ENCODE assay signal across 8 mouse cellular contexts in genomic region chr11:3472484-3472883, GRCm38 (mm10). TPM values are rescaled to one million over a fixed set of nuclear protein-coding genes. Genes with fewer than 3 reads are reported as not detected.
DNase-seq lines count a peak whose midpoint lies in the region; ATAC-seq lines count a peak whose summit lies in the region.

No protein-coding gene starts in this region.

- H3K36me3 ChIP-seq in embryonic facial prominence, embryonic 14.5 days (ENCODE audit: control insufficient read depth, insufficient read depth, low read length), result no peaks in the 10 kb centered on the region
- no peaks in the 10 kb centered on the region for H3K36me3 ChIP-seq in heart, embryonic 10.5 days
- no peaks in the 10 kb centered on the region for H3K36me3 ChIP-seq in kidney, embryonic 16.5 days (ENCODE audit: insufficient read depth, low read length)
- no peaks in the 10 kb centered on the region for H3K36me3 ChIP-seq in liver, embryonic 11.5 days (ENCODE audit: control insufficient read depth, insufficient read depth, low read length)
- H3K36me3 ChIP-seq in neural tube, embryonic 11.5 days (ENCODE audit: control insufficient read depth, insufficient read depth, low read length), result no peaks in the 10 kb centered on the region
- H3K36me3 ChIP-seq in stomach, embryonic 15.5 days, result no peaks in the 10 kb centered on the region

- no peaks in the 10 kb centered on the region for H3K27me3 ChIP-seq in embryonic facial prominence, embryonic 14.5 days (replicated peaks; ENCODE audit: control insufficient read depth, insufficient read depth, low read length)
- 0 out of 2 replicates have a peak, but pooled peaks cover 3% of the 10 kb centered on the region for H3K27me3 ChIP-seq in heart, embryonic 10.5 days (ENCODE audit: insufficient read depth, poor library complexity, severe bottlenecking)
- no peaks in the 10 kb centered on the region for H3K27me3 ChIP-seq in kidney, embryonic 16.5 days (ENCODE audit: insufficient read depth, low read length)
- no peaks in the 10 kb centered on the region for H3K27me3 ChIP-seq in liver, embryonic 11.5 days (replicated peaks; ENCODE audit: control insufficient read depth, insufficient read depth, low read length)
- no peaks in the 10 kb centered on the region for H3K27me3 ChIP-seq in neural tube, embryonic 11.5 days (ENCODE audit: control insufficient read depth, insufficient read depth, low read length)
- H3K27me3 ChIP-seq in stomach, embryonic 15.5 days (replicated peaks), result no peaks in the 10 kb centered on the region

- ATAC-seq in embryonic facial prominence, embryonic 14.5 days (ENCODE audit: low read depth), result peak; percentile 86
- peak; percentile 67; the same call in 1 of the 2 replicates for ATAC-seq in kidney, embryonic 16.5 days (ENCODE audit: low FRiP score, low TSS enrichment)
- ATAC-seq in liver, embryonic 11.5 days (replicated peaks; ENCODE audit: low FRiP score), result peak; percentile 77
- no peak for ATAC-seq in neural tube, embryonic 11.5 days (ENCODE audit: insufficient read depth, low FRiP score, low TSS enrichment)
- ATAC-seq in stomach, embryonic 15.5 days (ENCODE audit: insufficient read depth, low FRiP score, low read depth), result peak; percentile 72

- no peak overlapping the region for H3K9ac ChIP-seq in embryonic facial prominence, embryonic 14.5 days (ENCODE audit: low read depth, low read length)
- H3K9ac ChIP-seq in kidney, embryonic 16.5 days (replicated peaks; ENCODE audit: low read length), result no peak overlapping the region
- H3K9ac ChIP-seq in liver, embryonic 11.5 days (ENCODE audit: low read depth, low read length), result no peak overlapping the region
- H3K9ac ChIP-seq in neural tube, embryonic 11.5 days (ENCODE audit: low read length), result no peak overlapping the region
- no peak overlapping the region for H3K9ac ChIP-seq in stomach, embryonic 15.5 days

- 21% methylated on average over 1 of the region's 1 CpGs for WGBS in embryonic facial prominence, embryonic 14.5 days
- WGBS in heart, embryonic 10.5 days, result 20% methylated on average over 1 of the region's 1 CpGs
- 33% methylated on average over 1 of the region's 1 CpGs for WGBS in kidney, embryonic 16.5 days
- WGBS in liver, embryonic 11.5 days, result 18% methylated on average over 1 of the region's 1 CpGs
- 30% methylated on average over 1 of the region's 1 CpGs for WGBS in neural tube, embryonic 11.5 days
- WGBS in stomach, embryonic 15.5 days, result 29% methylated on average over 1 of the region's 1 CpGs

- H3K4me3 ChIP-seq in embryonic facial prominence, embryonic 14.5 days (ENCODE audit: low read depth, low read length), result no peak overlapping the region
- H3K4me3 ChIP-seq in heart, embryonic 10.5 days, result no peak overlapping the region
- no peak overlapping the region for H3K4me3 ChIP-seq in kidney, embryonic 16.5 days (ENCODE audit: low read length)
- H3K4me3 ChIP-seq in liver, embryonic 11.5 days (ENCODE audit: low read depth, low read length), result no peak overlapping the region
- no peak overlapping the region for H3K4me3 ChIP-seq in neural tube, embryonic 11.5 days (ENCODE audit: low read depth, low read length)
- H3K4me3 ChIP-seq in stomach, embryonic 15.5 days (replicated peaks), result no peak overlapping the region

- peak; percentile 63 for DNase-seq in CD4-positive helper T cell, adult 2 months (ENCODE audit: low read depth, low spot score)
- peak; percentile 89 to 92 for DNase-seq in adrenal gland, postnatal 36 days
- DNase-seq in embryonic facial prominence, embryonic 14.5 days (ENCODE audit: low spot score), result peak; percentile 89
- DNase-seq in heart, embryonic 10.5 days (ENCODE audit: low spot score), result peak; percentile 91
- peak; percentile 63 for DNase-seq in liver, embryonic 11.5 days (ENCODE audit: low spot score)
- DNase-seq in neural tube, embryonic 11.5 days (ENCODE audit: low spot score), result peak; percentile 87

- H3K4me2 ChIP-seq in embryonic facial prominence, embryonic 14.5 days (ENCODE audit: low read depth, low read length), result no peak overlapping the region
- no peak overlapping the region for H3K4me2 ChIP-seq in kidney, embryonic 16.5 days (replicated peaks; ENCODE audit: low read depth, low read length)
- no peak overlapping the region for H3K4me2 ChIP-seq in liver, embryonic 11.5 days
- no peak overlapping the region for H3K4me2 ChIP-seq in neural tube, embryonic 11.5 days (ENCODE audit: low read depth)
- H3K4me2 ChIP-seq in stomach, embryonic 15.5 days, result no peak overlapping the region

- no peaks in the 10 kb centered on the region for H3K4me1 ChIP-seq in embryonic facial prominence, embryonic 14.5 days (ENCODE audit: control insufficient read depth, insufficient read depth, low read length)
- no peaks in the 10 kb centered on the region for H3K4me1 ChIP-seq in heart, embryonic 10.5 days
- H3K4me1 ChIP-seq in kidney, embryonic 16.5 days (ENCODE audit: insufficient read depth, low read length), result no peaks in the 10 kb centered on the region
- H3K4me1 ChIP-seq in liver, embryonic 11.5 days (replicated peaks; ENCODE audit: control insufficient read depth, insufficient read depth, low read length), result no peaks in the 10 kb centered on the region
- H3K4me1 ChIP-seq in neural tube, embryonic 11.5 days (ENCODE audit: control insufficient read depth, insufficient read depth, low read length), result no peaks in the 10 kb centered on the region
- no peaks in the 10 kb centered on the region for H3K4me1 ChIP-seq in stomach, embryonic 15.5 days

- no peak overlapping the region for H3K27ac ChIP-seq in embryonic facial prominence, embryonic 14.5 days (replicated peaks; ENCODE audit: low read depth, low read length)
- no peak overlapping the region for H3K27ac ChIP-seq in heart, embryonic 10.5 days
- no peak overlapping the region for H3K27ac ChIP-seq in kidney, embryonic 16.5 days (ENCODE audit: low read length)
- no peak overlapping the region for H3K27ac ChIP-seq in liver, embryonic 11.5 days (ENCODE audit: low read depth, low read length)
- no peak overlapping the region for H3K27ac ChIP-seq in neural tube, embryonic 11.5 days (ENCODE audit: low read depth, low read length)
- H3K27ac ChIP-seq in stomach, embryonic 15.5 days, result no peak overlapping the region

- no peaks in the 10 kb centered on the region for H3K9me3 ChIP-seq in embryonic facial prominence, embryonic 14.5 days (ENCODE audit: control insufficient read depth, low read length)
- H3K9me3 ChIP-seq in heart, embryonic 10.5 days, result no peaks in the 10 kb centered on the region
- no peaks in the 10 kb centered on the region for H3K9me3 ChIP-seq in kidney, embryonic 16.5 days (ENCODE audit: low read length)
- no peaks in the 10 kb centered on the region for H3K9me3 ChIP-seq in liver, embryonic 11.5 days (ENCODE audit: control insufficient read depth, low read length)
- no peaks in the 10 kb centered on the region for H3K9me3 ChIP-seq in neural tube, embryonic 11.5 days (ENCODE audit: control insufficient read depth, low read length)
- no peaks in the 10 kb centered on the region for H3K9me3 ChIP-seq in stomach, embryonic 15.5 days

RNA-seq across cellular contexts. Expression of gene Pla2g3, which starts 15.6 kb away (rescaled TPM):
- under 1 TPM in 1 of 2 experiments, not detected in 1; 0.20 TPM for total RNA-seq in adrenal gland, postnatal 36 days (2021)
- 0.36 and 0.41 TPM in 2 replicates for polyA plus RNA-seq in embryonic facial prominence, embryonic 14.5 days (2014; fragmentation: Nextera tagmentation; extraction: Ambion mirVana)
- 0.21 and 0.70 TPM in 2 replicates for polyA plus RNA-seq in heart, embryonic 10.5 days (2016; fragmentation: Nextera tagmentation; extraction: Ambion mirVana)
- 0.32 and 0.56 TPM in 2 replicates for polyA plus RNA-seq in kidney, embryonic 16.5 days (2015; fragmentation: Nextera tagmentation; extraction: Ambion mirVana)
- 0.27 TPM in 2 replicates for polyA plus RNA-seq in liver, embryonic 11.5 days (2014; fragmentation: Nextera tagmentation; extraction: Ambion mirVana)
- polyA plus RNA-seq in neural tube, embryonic 11.5 days (2014; fragmentation: Nextera tagmentation; extraction: Ambion mirVana), result 1.7 and 2.2 TPM in 2 replicates
- 0.48 and 0.82 TPM in 2 replicates for polyA plus RNA-seq in stomach, embryonic 15.5 days (2015; fragmentation: Nextera tagmentation; extraction: Ambion mirVana)

RNA-seq across cellular contexts. Expression of gene Rnf185, which starts 20.3 kb away (rescaled TPM):
- 10 to 100 TPM; 30.8 to 42.9 TPM for total RNA-seq in adrenal gland, postnatal 36 days (2021)
- polyA plus RNA-seq in embryonic facial prominence, embryonic 14.5 days (2014; fragmentation: Nextera tagmentation; extraction: Ambion mirVana), result 37.1 and 40.3 TPM in 2 replicates
- polyA plus RNA-seq in heart, embryonic 10.5 days (2016; fragmentation: Nextera tagmentation; extraction: Ambion mirVana), result 29.8 and 31.0 TPM in 2 replicates
- 45.5 and 47.0 TPM in 2 replicates for polyA plus RNA-seq in kidney, embryonic 16.5 days (2015; fragmentation: Nextera tagmentation; extraction: Ambion mirVana)
- 20.6 and 22.2 TPM in 2 replicates for polyA plus RNA-seq in liver, embryonic 11.5 days (2014; fragmentation: Nextera tagmentation; extraction: Ambion mirVana)
- polyA plus RNA-seq in neural tube, embryonic 11.5 days (2014; fragmentation: Nextera tagmentation; extraction: Ambion mirVana), result 53.8 and 59.5 TPM in 2 replicates
- 27.6 and 30.0 TPM in 2 replicates for polyA plus RNA-seq in stomach, embryonic 15.5 days (2015; fragmentation: Nextera tagmentation; extraction: Ambion mirVana)

RNA-seq across cellular contexts. Expression of gene Inpp5j, which starts 32.1 kb away (rescaled TPM):
- under 1 TPM; 0.66 to 0.76 TPM for total RNA-seq in adrenal gland, postnatal 36 days (2021)
- polyA plus RNA-seq in embryonic facial prominence, embryonic 14.5 days (2014; fragmentation: Nextera tagmentation; extraction: Ambion mirVana), result 0.81 and 1.0 TPM in 2 replicates
- polyA plus RNA-seq in heart, embryonic 10.5 days (2016; fragmentation: Nextera tagmentation; extraction: Ambion mirVana), result 2.8 and 9.7 TPM in 2 replicates
- 2.8 and 3.1 TPM in 2 replicates for polyA plus RNA-seq in kidney, embryonic 16.5 days (2015; fragmentation: Nextera tagmentation; extraction: Ambion mirVana)
- 0.45 and 0.52 TPM in 2 replicates for polyA plus RNA-seq in liver, embryonic 11.5 days (2014; fragmentation: Nextera tagmentation; extraction: Ambion mirVana)
- 0.31 and 0.42 TPM in 2 replicates for polyA plus RNA-seq in neural tube, embryonic 11.5 days (2014; fragmentation: Nextera tagmentation; extraction: Ambion mirVana)
- 2.9 and 3.4 TPM in 2 replicates for polyA plus RNA-seq in stomach, embryonic 15.5 days (2015; fragmentation: Nextera tagmentation; extraction: Ambion mirVana)

RNA-seq across cellular contexts. Expression of gene Selenom, which starts 42.0 kb away (rescaled TPM):
- 10 to 100 TPM; 32.7 to 34.8 TPM for total RNA-seq in adrenal gland, postnatal 36 days (2021)
- 204 and 215 TPM in 2 replicates for polyA plus RNA-seq in embryonic facial prominence, embryonic 14.5 days (2014; fragmentation: Nextera tagmentation; extraction: Ambion mirVana)
- 66.3 and 87.5 TPM in 2 replicates for polyA plus RNA-seq in heart, embryonic 10.5 days (2016; fragmentation: Nextera tagmentation; extraction: Ambion mirVana)
- 113 and 114 TPM in 2 replicates for polyA plus RNA-seq in kidney, embryonic 16.5 days (2015; fragmentation: Nextera tagmentation; extraction: Ambion mirVana)
- 27.9 and 35.9 TPM in 2 replicates for polyA plus RNA-seq in liver, embryonic 11.5 days (2014; fragmentation: Nextera tagmentation; extraction: Ambion mirVana)
- 57.7 and 57.8 TPM in 2 replicates for polyA plus RNA-seq in neural tube, embryonic 11.5 days (2014; fragmentation: Nextera tagmentation; extraction: Ambion mirVana)
- 125 and 131 TPM in 2 replicates for polyA plus RNA-seq in stomach, embryonic 15.5 days (2015; fragmentation: Nextera tagmentation; extraction: Ambion mirVana)
